Mouse (Mus musculus) cortical plate, adult 2 months (tissue): ENCODE measurements around the gene Tbc1d22a.

Experiments
- CTCF ChIP-seq: fragments of 200-500 bp; IDR thresholded peaks from 2 replicates; pipeline ENCODE4 v1.5.1; 2011; ENCODE audit warnings: mild to moderate bottlenecking, control low read depth, low read length; ENCODE audit not compliant: insufficient read depth; ENCODE audit errors: extremely low read depth
- POLR2A ChIP-seq: fragments of 200-500 bp; IDR thresholded peaks from 2 replicates; pipeline ENCODE4 v1.6.1; 2011; ENCODE audit warnings: mild to moderate bottlenecking, low read length, control low read depth; ENCODE audit not compliant: insufficient read depth; ENCODE audit errors: extremely low read depth

DNA sequence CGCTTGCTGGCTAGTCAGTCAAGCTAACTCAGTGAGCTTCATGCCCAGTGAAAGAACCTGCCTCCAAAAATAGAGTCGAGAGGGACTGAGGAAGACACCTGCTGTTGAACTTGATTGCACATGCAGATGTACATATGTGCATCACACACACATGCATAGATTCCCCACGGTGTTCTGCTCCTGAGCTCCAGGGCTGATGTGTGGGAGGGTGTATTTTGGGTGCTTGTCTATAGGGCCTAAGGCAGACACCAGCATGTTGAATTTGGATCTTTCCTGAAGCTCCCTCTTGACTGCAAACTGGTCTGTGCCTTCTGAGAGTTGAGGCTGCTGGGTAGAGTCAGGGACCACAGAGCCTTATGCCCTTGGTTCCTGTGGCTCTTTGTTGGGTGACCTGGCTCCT lies 23.8 kb downstream of the Tbc1d22a start:
- TF ChIP-seq POLR2A (no peak), CTCF (no peak)
